Mouse (Mus musculus): ENCODE results near the gene Gmfb. TPM values are rescaled to one million over a fixed set of nuclear protein-coding genes. Genes with fewer than 3 reads are reported as not detected.
A peak's percentile ranks its signal among the peaks of the same experiment; 100 is the strongest.

Gmfb gene
- polyA plus RNA-seq, 1 experiment from 2014 or later = 51.2 TPM

DNA sequence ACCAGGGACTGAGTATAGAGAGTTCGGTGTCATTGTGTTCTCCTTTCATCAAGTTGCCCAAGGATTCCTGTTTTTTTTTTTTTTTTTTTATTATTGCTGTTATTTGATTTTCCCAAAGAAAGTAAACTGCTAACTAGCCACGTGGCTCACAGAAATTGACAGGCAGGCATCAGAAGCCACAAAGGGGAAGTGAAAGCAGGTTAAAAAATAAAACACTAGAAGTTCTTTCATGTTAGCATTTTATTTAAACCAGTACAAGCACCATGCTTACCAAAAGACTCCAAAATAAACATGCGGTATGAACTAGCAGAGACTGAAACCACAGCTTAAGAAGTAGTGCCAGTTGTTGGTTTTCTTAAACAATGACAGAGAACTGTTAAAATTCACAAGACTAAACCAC is 14.1 kb downstream of the Gmfb start:
- H3K27me3 ChIP-seq (replicated peaks; ENCODE audit: control insufficient read depth, insufficient read depth, low read length) = no peaks in the 10 kb centered on the region
- H3K4me1 ChIP-seq (ENCODE audit: control insufficient read depth, insufficient read depth, low read length) = no peaks in the 10 kb centered on the region
- H3K4me2 ChIP-seq (ENCODE audit: low read depth, low read length) = no peak overlapping the region
- no peaks in the 10 kb centered on the region for H3K9me3 ChIP-seq (ENCODE audit: control insufficient read depth, low read length)
- H3K9ac ChIP-seq (ENCODE audit: low read depth, low read length) = no peak overlapping the region
- H3K4me3 ChIP-seq (ENCODE audit: low read length) = no peak overlapping the region
- H3K36me3 ChIP-seq (ENCODE audit: control insufficient read depth, insufficient read depth, low read length) = no peaks in the 10 kb centered on the region
- H3K27ac ChIP-seq (ENCODE audit: low read length) = no peak overlapping the region
- no peak for ATAC-seq
- WGBS = 80% methylated on average over 3 of the region's 3 CpGs

GRCm38 (mm10) chr14:46806186-46806585 is 15.9 kb downstream of the Gmfb start:
- H3K4me1 ChIP-seq (ENCODE audit: control insufficient read depth, insufficient read depth, low read length) = no peaks in the 10 kb centered on the region
- WGBS = 88% methylated on average over 5 of the region's 5 CpGs

GRCm38 (mm10) chr14:46803791-46804190 is 18.3 kb downstream of the Gmfb start:
- no peak for ATAC-seq
- H3K4me3 ChIP-seq (ENCODE audit: low read length) = no peak overlapping the region
- 88% methylated on average over 1 of the region's 1 CpGs for WGBS
- no peaks in the 10 kb centered on the region for H3K27me3 ChIP-seq (replicated peaks; ENCODE audit: control insufficient read depth, insufficient read depth, low read length)
- no peak overlapping the region for H3K27ac ChIP-seq (ENCODE audit: low read length)
- H3K4me1 ChIP-seq (ENCODE audit: control insufficient read depth, insufficient read depth, low read length) = no peaks in the 10 kb centered on the region
- no peak overlapping the region for H3K4me2 ChIP-seq (ENCODE audit: low read depth, low read length)
- no peaks in the 10 kb centered on the region for H3K36me3 ChIP-seq (ENCODE audit: control insufficient read depth, insufficient read depth, low read length)
- no peak overlapping the region for H3K9ac ChIP-seq (ENCODE audit: low read depth, low read length)
- H3K9me3 ChIP-seq (ENCODE audit: control insufficient read depth, low read length) = no peaks in the 10 kb centered on the region

More at GRCm38 (mm10) chr14:46806186-46806585, 15.9 kb downstream of the Gmfb start:
- H3K36me3 ChIP-seq (ENCODE audit: control insufficient read depth, insufficient read depth, low read length) = no peaks in the 10 kb centered on the region
- no peak overlapping the region for H3K4me2 ChIP-seq (ENCODE audit: low read depth, low read length)
- no peak overlapping the region for H3K4me3 ChIP-seq (ENCODE audit: low read length)
- no peak overlapping the region for H3K27ac ChIP-seq (ENCODE audit: low read length)
- H3K27me3 ChIP-seq (replicated peaks; ENCODE audit: control insufficient read depth, insufficient read depth, low read length) = no peaks in the 10 kb centered on the region
- no peak overlapping the region for H3K9ac ChIP-seq (ENCODE audit: low read depth, low read length)
- no peaks in the 10 kb centered on the region for H3K9me3 ChIP-seq (ENCODE audit: control insufficient read depth, low read length)
- no peak for ATAC-seq

GRCm38 (mm10) chr14:46803259-46803658 is 18.8 kb downstream of the Gmfb start:
- Histone ChIP-seq H3K9me3 (ENCODE audit: control insufficient read depth, low read length) (no peaks in the 10 kb centered on the region), H3K9ac (ENCODE audit: low read depth, low read length) (no peak overlapping the region), H3K27me3 (replicated peaks; ENCODE audit: control insufficient read depth, insufficient read depth, low read length) (no peaks in the 10 kb centered on the region), H3K36me3 (ENCODE audit: control insufficient read depth, insufficient read depth, low read length) (no peaks in the 10 kb centered on the region), H3K27ac (ENCODE audit: low read length) (no peak overlapping the region), H3K4me3 (ENCODE audit: low read length) (no peak overlapping the region), H3K4me2 (ENCODE audit: low read depth, low read length) (no peak overlapping the region), H3K4me1 (ENCODE audit: control insufficient read depth, insufficient read depth, low read length) (no peaks in the 10 kb centered on the region)
- ATAC-seq = no peak
- WGBS = 81% methylated on average over 4 of the region's 4 CpGs

- H3K4me1 ChIP-seq (ENCODE audit: control insufficient read depth, insufficient read depth, low read length) = no peaks in the 10 kb centered on the region
- no peak overlapping the region for H3K9ac ChIP-seq (ENCODE audit: low read depth, low read length)
- no peak overlapping the region for H3K4me2 ChIP-seq (ENCODE audit: low read depth, low read length)
- H3K27ac ChIP-seq (ENCODE audit: low read length) = no peak overlapping the region
- no peak overlapping the region for H3K4me3 ChIP-seq (ENCODE audit: low read length)
- ATAC-seq = no peak; the same call in 1 of the 2 replicates
- H3K27me3 ChIP-seq (replicated peaks; ENCODE audit: control insufficient read depth, insufficient read depth, low read length) = no peaks in the 10 kb centered on the region
- 60% methylated on average over 3 of the region's 3 CpGs for WGBS
- no peaks in the 10 kb centered on the region for H3K36me3 ChIP-seq (ENCODE audit: control insufficient read depth, insufficient read depth, low read length)
- no peaks in the 10 kb centered on the region for H3K9me3 ChIP-seq (ENCODE audit: control insufficient read depth, low read length)
Observed at GRCm38 (mm10) chr14:46800684-46801345, 21.2 kb downstream of the Gmfb start.

- Histone ChIP-seq H3K27ac (ENCODE audit: low read length) (peak overlapping the region; percentile 65), H3K4me2 (ENCODE audit: low read depth, low read length) (no peak overlapping the region), H3K4me3 (ENCODE audit: low read length) (no peak overlapping the region), H3K27me3 (replicated peaks; ENCODE audit: control insufficient read depth, insufficient read depth, low read length) (no peaks in the 10 kb centered on the region), H3K9ac (ENCODE audit: low read depth, low read length) (no peak overlapping the region), H3K4me1 (ENCODE audit: control insufficient read depth, insufficient read depth, low read length) (no peaks in the 10 kb centered on the region), H3K9me3 (ENCODE audit: control insufficient read depth, low read length) (no peaks in the 10 kb centered on the region), H3K36me3 (ENCODE audit: control insufficient read depth, insufficient read depth, low read length) (no peaks in the 10 kb centered on the region)
- WGBS = 72% methylated on average over 5 of the region's 5 CpGs
- ATAC-seq = peak; percentile 95
Observed at GRCm38 (mm10) chr14:46794157-46794556, 27.9 kb downstream of the Gmfb start.

DNA sequence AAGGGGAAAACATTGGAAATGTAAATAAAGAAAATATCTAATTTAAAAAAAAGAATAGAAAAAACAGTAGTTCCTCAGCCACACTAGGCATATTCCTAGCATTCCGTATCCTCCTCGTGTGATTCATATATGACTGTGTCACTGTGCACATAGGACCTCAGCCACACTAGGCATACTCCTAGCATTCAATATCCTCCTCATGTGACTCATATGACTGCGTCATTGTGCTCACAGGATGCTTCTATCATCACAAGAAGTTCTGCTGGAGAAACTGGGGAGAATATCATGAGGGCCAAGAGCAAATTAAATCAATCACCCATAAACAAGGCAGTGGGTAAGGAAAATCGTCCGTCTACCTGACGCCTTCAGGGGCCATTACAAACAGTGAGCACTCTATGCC is 31.3 kb downstream of the Gmfb start:
- Histone ChIP-seq H3K27me3 (replicated peaks; ENCODE audit: control insufficient read depth, insufficient read depth, low read length) (no peaks in the 10 kb centered on the region), H3K4me1 (ENCODE audit: control insufficient read depth, insufficient read depth, low read length) (peaks cover 7% of the 10 kb centered on the region), H3K4me3 (ENCODE audit: low read length) (no peak overlapping the region), H3K9ac (ENCODE audit: low read depth, low read length) (no peak overlapping the region), H3K4me2 (ENCODE audit: low read depth, low read length) (no peak overlapping the region), H3K27ac (ENCODE audit: low read length) (no peak overlapping the region), H3K36me3 (ENCODE audit: control insufficient read depth, insufficient read depth, low read length) (no peaks in the 10 kb centered on the region), H3K9me3 (ENCODE audit: control insufficient read depth, low read length) (no peaks in the 10 kb centered on the region)
- WGBS = 90% methylated on average over 6 of the region's 6 CpGs
- no peak for ATAC-seq

- H3K9me3 ChIP-seq (ENCODE audit: control insufficient read depth, low read length) = no peaks in the 10 kb centered on the region
- no peak overlapping the region for H3K4me3 ChIP-seq (ENCODE audit: low read length)
- no peak overlapping the region for H3K4me2 ChIP-seq (ENCODE audit: low read depth, low read length)
- ATAC-seq = no peak
- H3K27ac ChIP-seq (ENCODE audit: low read length) = no peak overlapping the region
- H3K27me3 ChIP-seq (replicated peaks; ENCODE audit: control insufficient read depth, insufficient read depth, low read length) = no peaks in the 10 kb centered on the region
- no peaks in the 10 kb centered on the region for H3K36me3 ChIP-seq (ENCODE audit: control insufficient read depth, insufficient read depth, low read length)
- H3K4me1 ChIP-seq (ENCODE audit: control insufficient read depth, insufficient read depth, low read length) = peaks cover 7% of the 10 kb centered on the region
- 69% methylated on average over 4 of the region's 4 CpGs for WGBS
- no peak overlapping the region for H3K9ac ChIP-seq (ENCODE audit: low read depth, low read length)
Observed at GRCm38 (mm10) chr14:46790303-46790702, 31.7 kb downstream of the Gmfb start.

DNA sequence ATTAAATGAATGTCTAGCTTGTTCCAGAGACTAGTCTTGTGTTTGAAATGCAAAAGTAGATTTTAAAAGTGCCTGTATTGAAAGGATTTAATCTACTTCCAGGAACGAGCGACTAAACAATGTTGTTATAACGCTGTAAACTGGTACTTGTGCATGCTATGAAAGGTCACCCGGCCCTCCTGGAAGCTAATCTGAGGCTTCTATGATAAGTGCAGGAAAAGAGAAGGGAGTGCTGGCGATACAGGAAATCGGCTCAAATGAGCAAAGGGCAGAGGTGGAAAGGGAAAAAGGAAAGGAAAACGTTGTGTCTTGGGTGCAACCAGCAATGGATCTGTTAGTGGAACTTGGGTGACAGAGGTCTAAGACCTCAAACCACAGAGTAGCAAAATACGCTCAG is 33.5 kb downstream of the Gmfb start:
- Histone ChIP-seq H3K36me3 (ENCODE audit: control insufficient read depth, insufficient read depth, low read length) (no peaks in the 10 kb centered on the region), H3K4me2 (ENCODE audit: low read depth, low read length) (peak overlapping the region; percentile 26), H3K27me3 (replicated peaks; ENCODE audit: control insufficient read depth, insufficient read depth, low read length) (no peaks in the 10 kb centered on the region), H3K4me1 (ENCODE audit: control insufficient read depth, insufficient read depth, low read length) (peaks cover 7% of the 10 kb centered on the region), H3K9me3 (ENCODE audit: control insufficient read depth, low read length) (no peaks in the 10 kb centered on the region), H3K4me3 (ENCODE audit: low read length) (peak overlapping the region; percentile 95), H3K27ac (ENCODE audit: low read length) (peak overlapping the region; percentile 98), H3K9ac (ENCODE audit: low read depth, low read length) (peak overlapping the region; percentile 6; the same call in 1 of the 2 replicates)
- ATAC-seq = peak; percentile 72
- 22% methylated on average over 8 of the region's 8 CpGs for WGBS

Data from intestine, embryonic 16.5 days (tissue).